Mouse (Mus musculus) hindbrain, embryonic 11.5 days (tissue): ENCODE data around the gene Fcho1. TPM values are rescaled to one million over a fixed set of nuclear protein-coding genes. Genes with fewer than 3 reads are reported as not detected.
"Not testable (repeated sequence)": the region's sequence is repeated elsewhere in the genome, so short reads cannot be mapped to it uniquely, and the experiment has no call there.

Experiments
- ATAC-seq: fragments of 200-750 bp; cut with Nextera tagmentation; 2 replicates; pipeline ENCODE4 v1.8.0; 2017; ENCODE audit warnings: mild to moderate bottlenecking, moderate TSS enrichment, moderate library complexity; ENCODE audit not compliant: low FRiP score
- DNase-seq: peaks from one replicate; pipeline ENCODE4 v3.0.0-alpha.2; 2015; ENCODE audit warnings: low spot score
- H3K27ac ChIP-seq: fragments of 300-500 bp; sonication (generic); 2 replicates; pipeline ENCODE4 v1.5.1; 2014; ENCODE audit warnings: mild to moderate bottlenecking, low read depth, low read length
- H3K27me3 ChIP-seq: fragments of 300-500 bp; sonication (generic); 2 replicates; pipeline ENCODE4 v1.6.1; 2014; ENCODE audit warnings: mild to moderate bottlenecking, low read length, moderate library complexity, mixed read lengths; ENCODE audit not compliant: control insufficient read depth, insufficient read depth
- H3K36me3 ChIP-seq: fragments of 300-500 bp; sonication (generic); 2 replicates; pipeline ENCODE4 v1.6.1; 2014; ENCODE audit warnings: mild to moderate bottlenecking, low read length, moderate library complexity, mixed read lengths; ENCODE audit not compliant: control insufficient read depth, insufficient read depth
- H3K4me1 ChIP-seq: fragments of 300-500 bp; sonication (generic); replicated peaks from 2 replicates; pipeline ENCODE4 v1.6.1; 2014; ENCODE audit warnings: low read length, mixed read lengths; ENCODE audit not compliant: control insufficient read depth, insufficient read depth
- H3K4me2 ChIP-seq: fragments of 300-500 bp; sonication (generic); replicated peaks from 2 replicates; pipeline ENCODE4 v1.6.1; 2014; ENCODE audit warnings: mild to moderate bottlenecking, low read depth, low read length
- H3K4me3 ChIP-seq: fragments of 300-500 bp; sonication (generic); 2 replicates; pipeline ENCODE4 v1.5.1; 2014; ENCODE audit warnings: low read depth, low read length
- H3K9ac ChIP-seq: fragments of 300-500 bp; sonication (generic); 2 replicates; pipeline ENCODE4 v1.6.1; 2014; ENCODE audit warnings: low read depth, low read length
- H3K9me3 ChIP-seq: fragments of 300-500 bp; sonication (generic); 2 replicates; pipeline ENCODE4 v1.6.1; 2016; ENCODE audit warnings: low read length; ENCODE audit not compliant: control insufficient read depth
- WGBS: fragments of 180-500 bp; shearing (Covaris S2); extraction: QIAGEN DNeasy Blood & Tissue Kit; methylation state at CpG from one replicate; pipeline ENCODE4 v1.1.7; 2014; 5-methylcytosine and 5-hydroxymethylcytosine counted together
- polyA plus RNA-seq: library from polyadenylated mRNA; unstranded; fragments of >200 nt; fragmentation: Nextera tagmentation; extraction: Ambion mirVana; gene quantifications from 2 replicates; pipeline ENCODE4 v1.2.1, GENCODE M21; 2014

Gene Fcho1
- polyA plus RNA-seq, 1 experiment from 2014 or later, result 15.0 TPM

DNA sequence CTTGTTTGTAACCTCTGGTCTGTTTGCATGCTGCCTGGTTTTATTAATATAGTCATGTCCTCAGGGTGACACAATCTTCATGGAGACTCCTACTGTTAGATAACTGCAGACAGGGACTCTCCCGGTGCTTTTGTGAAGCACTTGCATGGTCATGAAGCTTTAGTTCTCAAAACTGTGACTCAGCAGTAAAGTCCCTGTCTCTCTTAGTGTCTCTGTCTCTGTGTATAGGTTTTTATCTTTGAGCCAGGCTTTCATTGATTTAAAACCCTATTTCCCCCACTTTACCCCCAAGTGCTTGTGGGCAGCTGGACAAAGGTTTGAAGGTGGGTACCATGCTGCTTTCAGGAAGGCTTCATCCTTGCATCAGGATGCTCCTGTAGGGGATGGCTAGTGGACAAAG is 19.8 kb upstream of the Fcho1 start:
- no peak overlapping the region for H3K9ac ChIP-seq
- H3K4me3 ChIP-seq, result no peak overlapping the region
- H3K27me3 ChIP-seq, result no peaks in the 10 kb centered on the region; the same call in 1 of the 2 replicates
- DNase-seq (no peak), ATAC-seq (no peak)
- H3K4me1 ChIP-seq, result no peaks in the 10 kb centered on the region
- H3K27ac ChIP-seq, result no peak overlapping the region
- no peak overlapping the region for H3K4me2 ChIP-seq
- no peaks in the 10 kb centered on the region for H3K36me3 ChIP-seq
- H3K9me3 ChIP-seq, result no peaks in the 10 kb centered on the region
- whole genome bisulfite sequencing, result 93% methylated on average over 1 of the region's 1 CpGs

DNA sequence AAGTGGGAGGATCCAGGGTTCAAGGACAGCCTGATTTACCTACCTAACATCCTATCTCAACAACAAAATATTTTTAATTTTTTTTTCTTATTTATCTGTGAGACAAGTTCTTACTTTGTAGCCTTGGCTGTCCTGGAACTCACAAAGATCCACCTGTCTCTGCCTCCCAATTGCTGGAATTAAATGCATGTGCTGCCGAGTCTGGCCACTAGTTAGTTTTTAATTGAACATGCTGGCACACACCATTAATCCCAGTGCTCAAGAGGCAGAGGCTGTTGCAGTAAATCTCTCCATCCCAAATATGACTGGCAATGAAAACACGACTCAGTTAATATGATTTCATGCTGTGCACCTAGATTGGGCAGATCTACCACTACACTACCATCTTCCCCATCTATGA is 17.3 kb upstream of the Fcho1 start:
- no peaks in the 10 kb centered on the region for H3K36me3 ChIP-seq
- H3K27me3 ChIP-seq, result no peaks in the 10 kb centered on the region; the same call in 1 of the 2 replicates
- H3K4me1 ChIP-seq, result no peaks in the 10 kb centered on the region
- DNase-seq, result no peak
- ATAC-seq, result no peak
- H3K9me3 ChIP-seq, result no peaks in the 10 kb centered on the region
- no peak overlapping the region for H3K27ac ChIP-seq
- H3K9ac ChIP-seq, result no peak overlapping the region
- no peak overlapping the region for H3K4me2 ChIP-seq
- no peak overlapping the region for H3K4me3 ChIP-seq
- WGBS, result 70% methylated on average over 2 of the region's 2 CpGs

DNA sequence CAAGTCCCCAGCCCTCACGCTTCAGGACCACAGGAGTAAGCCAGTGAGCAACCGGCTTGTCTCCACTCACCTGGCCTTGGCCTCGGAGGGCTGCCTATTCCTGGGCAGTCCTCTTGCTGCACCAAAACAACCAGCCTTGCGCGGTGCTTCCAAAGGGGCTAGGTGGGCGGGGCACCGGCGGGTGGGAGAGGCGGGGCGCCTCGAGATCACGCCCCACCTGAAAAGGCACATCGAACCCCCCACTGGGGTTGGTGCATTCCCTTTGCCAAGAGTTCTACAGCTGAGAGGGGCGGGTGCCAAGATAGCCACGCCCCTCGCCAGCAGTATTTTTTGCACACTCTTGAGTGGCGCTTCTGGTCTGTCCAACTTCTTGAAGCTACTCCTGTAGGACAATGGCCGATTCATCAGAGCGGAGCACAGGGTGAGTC is 16.2 kb upstream of the Fcho1 start:
- DNase-seq (no peak), ATAC-seq (peak; percentile 59; the same call in 1 of the 2 replicates)
- no peak overlapping the region for H3K9ac ChIP-seq
- peak overlapping the region; percentile 34 for H3K4me2 ChIP-seq
- H3K4me3 ChIP-seq, result no peak overlapping the region
- no peaks in the 10 kb centered on the region for H3K36me3 ChIP-seq
- H3K4me1 ChIP-seq, result no peaks in the 10 kb centered on the region
- H3K27ac ChIP-seq, result no peak overlapping the region
- WGBS, result 7% methylated on average over 19 of the region's 19 CpGs
- H3K27me3 ChIP-seq, result no peaks in the 10 kb centered on the region; the same call in 1 of the 2 replicates
- H3K9me3 ChIP-seq, result no peaks in the 10 kb centered on the region

DNA sequence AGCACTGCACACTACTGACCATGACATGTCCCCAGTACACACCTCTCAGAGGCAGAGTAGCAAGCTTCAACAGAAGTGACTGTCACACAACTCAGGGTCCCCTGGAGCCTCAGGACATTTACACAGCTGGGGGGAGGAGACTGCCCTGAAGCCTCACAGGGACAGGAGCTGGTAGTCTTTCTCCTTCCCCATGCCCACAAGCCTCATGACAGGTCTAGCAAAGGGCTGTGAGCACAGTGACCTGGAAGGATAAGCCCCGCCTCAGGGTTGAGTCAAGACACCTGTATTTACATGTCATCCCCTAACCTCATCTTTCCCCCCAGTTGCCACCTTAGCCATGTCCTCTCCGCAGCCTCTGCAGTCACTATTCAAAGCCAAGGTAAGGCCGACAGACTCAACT is 15.7 kb upstream of the Fcho1 start:
- WGBS, result 26% methylated on average over 3 of the region's 3 CpGs
- ATAC-seq (peak; percentile 26; the same call in 1 of the 2 replicates), DNase-seq (no peak)
- no peaks in the 10 kb centered on the region; the same call in 1 of the 2 replicates for H3K27me3 ChIP-seq
- H3K9ac ChIP-seq, result no peak overlapping the region
- no peaks in the 10 kb centered on the region for H3K9me3 ChIP-seq
- no peaks in the 10 kb centered on the region for H3K4me1 ChIP-seq
- H3K4me3 ChIP-seq, result no peak overlapping the region
- no peaks in the 10 kb centered on the region for H3K36me3 ChIP-seq
- no peak overlapping the region; the same call in 1 of the 2 replicates for H3K4me2 ChIP-seq
- no peak overlapping the region for H3K27ac ChIP-seq

DNA sequence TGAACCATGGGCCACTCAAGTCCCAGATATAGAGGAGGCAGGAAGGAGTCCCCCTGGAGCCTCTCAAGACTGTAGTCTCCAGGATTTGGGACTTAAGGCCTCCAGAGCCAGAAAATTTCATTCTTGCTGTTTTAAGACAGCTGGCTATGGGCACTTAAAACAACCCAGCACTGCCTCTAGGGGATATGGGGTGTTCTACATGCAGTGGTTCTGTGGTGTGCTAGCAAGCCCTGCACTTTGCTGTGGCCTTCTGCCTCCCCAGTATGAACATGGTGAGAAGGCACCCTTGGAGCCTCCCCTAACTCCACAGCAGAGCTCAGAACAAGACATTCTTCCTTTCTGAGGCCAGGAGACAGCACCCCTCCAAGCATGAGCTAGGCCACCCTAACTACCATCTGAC is 12.8 kb upstream of the Fcho1 start:
- not testable (repeated sequence) for H3K27me3 ChIP-seq, ATAC-seq, H3K4me3 ChIP-seq, H3K36me3 ChIP-seq, DNase-seq, H3K4me1 ChIP-seq, H3K9me3 ChIP-seq, H3K4me2 ChIP-seq, H3K27ac ChIP-seq, H3K9ac ChIP-seq

DNA sequence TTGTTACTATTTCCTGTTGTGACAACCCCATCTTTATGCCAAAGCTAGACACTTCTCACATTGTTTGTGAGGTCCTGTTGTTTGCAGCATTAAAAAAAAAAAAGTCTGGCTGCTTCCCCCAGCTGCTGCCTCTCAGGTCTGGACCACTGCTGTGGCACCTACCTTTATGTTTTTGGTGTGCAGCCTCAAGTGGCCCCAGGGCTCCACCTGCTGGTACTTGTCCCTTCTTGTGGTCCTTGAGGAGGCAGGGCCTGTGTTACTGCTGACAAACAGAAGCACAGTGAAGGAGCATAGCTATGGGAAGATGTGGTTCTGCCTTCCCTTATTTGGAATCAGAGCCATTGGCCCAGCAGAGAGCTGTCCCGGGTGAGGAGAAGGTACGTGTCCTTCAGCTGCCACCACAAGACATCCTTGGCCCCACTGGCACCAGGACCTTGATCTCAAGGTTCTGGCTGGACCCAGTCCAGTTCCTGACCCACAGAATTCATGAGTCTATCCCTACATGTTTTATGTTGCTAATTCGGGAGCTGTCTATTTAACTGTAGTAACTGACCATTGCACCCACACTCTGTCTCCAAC is 6.2 kb upstream of the Fcho1 start:
- H3K4me1 ChIP-seq, result no peaks in the 10 kb centered on the region
- no peak overlapping the region for H3K27ac ChIP-seq
- no peaks in the 10 kb centered on the region for H3K27me3 ChIP-seq
- DNase-seq, result no peak
- no peaks in the 10 kb centered on the region for H3K9me3 ChIP-seq
- 54% methylated on average over 3 of the region's 3 CpGs for WGBS
- H3K36me3 ChIP-seq, result no peaks in the 10 kb centered on the region
- no peak for ATAC-seq
- H3K4me3 ChIP-seq, result no peak overlapping the region
- no peak overlapping the region for H3K9ac ChIP-seq
- H3K4me2 ChIP-seq, result no peak overlapping the region

DNA sequence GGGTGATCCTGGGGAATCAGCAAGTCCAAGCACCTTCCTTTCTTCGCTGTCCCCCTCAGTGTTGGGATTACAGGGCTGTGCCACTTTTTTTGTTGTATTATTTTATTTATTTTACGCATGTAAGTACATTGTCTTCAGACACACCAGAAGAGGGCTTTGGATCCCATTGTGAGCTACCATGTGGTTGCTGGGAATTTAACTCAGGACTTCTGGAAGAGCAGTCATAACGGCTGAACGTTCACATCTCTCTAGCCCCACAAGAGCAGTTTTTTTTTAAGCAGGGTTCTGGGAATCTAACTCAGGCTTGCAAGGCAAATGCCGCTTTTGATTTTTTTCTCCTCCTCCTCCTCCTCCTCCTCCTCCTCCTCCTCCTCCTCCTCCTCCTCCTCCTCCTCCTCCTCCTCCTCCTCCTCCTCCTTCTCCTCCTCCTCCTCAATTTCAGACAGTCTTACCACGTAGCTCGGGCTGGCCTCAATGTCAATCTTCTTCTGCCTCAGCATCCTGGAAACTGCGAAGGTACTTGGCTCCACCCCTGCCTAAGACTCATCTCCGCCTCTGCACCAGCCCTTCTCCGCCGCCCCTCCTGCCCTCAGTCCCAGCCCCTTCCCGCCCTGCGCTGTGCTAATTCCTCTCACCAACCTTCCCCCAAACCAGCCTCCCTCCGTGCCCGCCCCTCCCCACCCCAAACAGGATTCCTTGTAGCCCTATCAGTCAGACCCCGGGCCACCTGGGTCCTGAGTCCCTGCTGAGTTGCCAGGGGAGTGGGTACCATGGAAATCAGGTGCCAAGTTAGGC is 3.5 kb upstream of the Fcho1 start:
- WGBS, result 6% methylated on average over 14 of the region's 16 CpGs
- peak; percentile 7; the same call in 1 of the 2 replicates for ATAC-seq
- H3K9ac ChIP-seq, result no peak overlapping the region
- no peaks in the 10 kb centered on the region for H3K36me3 ChIP-seq
- H3K4me1 ChIP-seq, result 0 out of 2 replicates have a peak, but pooled peaks cover 8% of the 10 kb centered on the region
- H3K27ac ChIP-seq, result peak overlapping the region; percentile 6; the same call in 1 of the 2 replicates
- H3K4me3 ChIP-seq, result peak overlapping the region; percentile 22
- no peak for DNase-seq
- no peaks in the 10 kb centered on the region; the same call in 1 of the 2 replicates for H3K27me3 ChIP-seq
- H3K9me3 ChIP-seq, result no peaks in the 10 kb centered on the region
- peak overlapping the region; percentile 55 for H3K4me2 ChIP-seq

DNA sequence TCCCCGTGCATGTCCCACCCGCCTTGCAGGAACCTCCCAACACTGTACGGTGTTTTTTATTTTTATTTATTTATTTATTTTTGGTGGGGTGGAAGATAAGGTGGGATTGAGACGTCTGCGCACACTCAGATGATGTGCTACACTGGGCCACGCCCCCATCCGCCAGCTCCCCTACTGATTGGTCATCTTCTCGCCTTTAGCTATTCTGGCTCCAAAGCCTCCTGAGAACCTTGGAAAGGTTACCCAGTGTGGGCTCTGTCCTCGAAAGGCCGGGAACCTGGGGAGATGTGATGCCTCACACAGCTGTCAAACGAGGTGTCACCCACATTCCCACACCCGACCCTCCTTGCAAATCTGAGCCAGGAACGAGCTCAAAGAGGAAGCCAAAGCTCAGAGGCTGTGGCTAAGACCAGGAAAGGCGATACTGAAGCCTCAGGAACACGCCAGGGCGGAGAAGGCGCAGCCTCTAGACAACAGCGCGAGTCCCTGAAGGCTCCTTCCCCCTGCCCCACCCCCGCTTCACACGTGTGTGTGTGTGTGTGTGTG is 2.8 kb upstream of the Fcho1 start:
- Histone ChIP-seq H3K27ac (peak overlapping the region; percentile 33; the same call in 1 of the 2 replicates), H3K9me3 (no peaks in the 10 kb centered on the region), H3K9ac (peak overlapping the region; percentile 45; the same call in 1 of the 2 replicates), H3K4me3 (peak overlapping the region; percentile 22), H3K36me3 (no peaks in the 10 kb centered on the region), H3K4me1 (0 out of 2 replicates have a peak, but pooled peaks cover 8% of the 10 kb centered on the region), H3K4me2 (peak overlapping the region; percentile 55), H3K27me3 (no peaks in the 10 kb centered on the region; the same call in 1 of the 2 replicates)
- DNase-seq, result peak; percentile 59
- 6% methylated on average over 19 of the region's 21 CpGs for WGBS
- ATAC-seq, result peak; percentile 23
